Mouse (Mus musculus): ENCODE measurements around the gene Il10rb.
"Not testable (repeated sequence)": the region's sequence is repeated elsewhere in the genome, so short reads cannot be mapped to it uniquely, and the experiment has no call there.

Il10rb gene

DNA sequence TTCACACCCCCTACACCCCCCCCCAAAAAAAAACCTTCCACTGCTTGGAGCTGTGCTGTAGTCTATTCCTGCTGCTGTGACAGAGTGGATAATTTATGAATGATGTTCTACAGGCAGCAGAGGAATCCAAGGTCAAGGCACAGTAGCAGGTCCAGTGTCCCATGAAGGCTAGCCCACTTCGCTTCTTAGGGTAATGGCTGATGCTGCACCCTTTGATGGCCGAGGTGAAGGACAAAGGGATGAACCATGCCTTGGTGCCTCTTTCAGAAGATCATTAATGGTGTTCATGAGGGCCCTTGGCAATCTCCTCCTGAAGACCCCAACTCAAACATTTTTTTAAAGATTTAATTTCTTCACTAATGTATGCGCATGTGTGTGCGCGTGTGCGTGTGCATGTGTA, 10.4 kb downstream of the Il10rb start:
- no peak for DNase-seq (ENCODE audit: low read depth, low spot score)

DNA sequence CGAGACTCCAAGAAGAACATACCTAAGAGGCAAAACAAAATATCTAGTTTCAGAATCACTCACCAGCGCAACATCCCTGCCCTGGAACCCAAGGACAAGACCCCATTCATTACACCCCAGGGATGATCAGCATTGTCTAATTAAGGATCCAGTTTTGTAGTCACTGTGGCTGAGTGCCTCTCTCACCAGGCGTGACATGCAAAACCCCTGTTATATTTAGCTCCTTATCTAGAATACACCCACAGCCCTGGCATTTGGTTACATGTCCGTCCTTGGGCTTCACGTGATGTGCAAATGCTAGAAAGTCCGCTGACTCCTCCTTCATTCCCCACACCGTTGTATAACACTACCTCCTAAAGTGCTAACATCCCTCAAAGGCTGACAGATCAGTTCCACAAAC, 11.0 kb downstream of the Il10rb start:
- DNase-seq (ENCODE audit: low read depth, low spot score), result no peak

DNA sequence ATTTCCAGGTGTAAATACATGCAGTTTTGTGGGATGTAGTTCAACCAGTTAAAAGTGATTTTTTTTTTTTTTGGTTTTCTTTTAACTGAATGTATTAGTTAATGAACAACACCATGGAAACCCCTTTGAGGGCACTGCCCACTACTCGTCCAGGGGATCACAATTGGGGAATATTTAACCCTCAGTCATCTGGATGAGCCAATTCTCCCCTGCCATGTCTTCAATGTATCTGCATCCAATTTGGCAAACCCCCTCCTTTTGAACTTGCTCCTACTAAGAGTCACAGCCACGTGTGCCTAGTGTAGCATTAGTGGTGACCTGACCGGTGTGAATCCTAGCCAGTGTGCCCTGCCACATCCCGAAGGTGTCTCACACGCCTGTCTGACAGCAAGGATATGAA, 12.6 kb downstream of the Il10rb start:
- no peak for DNase-seq (ENCODE audit: low read depth, low spot score)

DNA sequence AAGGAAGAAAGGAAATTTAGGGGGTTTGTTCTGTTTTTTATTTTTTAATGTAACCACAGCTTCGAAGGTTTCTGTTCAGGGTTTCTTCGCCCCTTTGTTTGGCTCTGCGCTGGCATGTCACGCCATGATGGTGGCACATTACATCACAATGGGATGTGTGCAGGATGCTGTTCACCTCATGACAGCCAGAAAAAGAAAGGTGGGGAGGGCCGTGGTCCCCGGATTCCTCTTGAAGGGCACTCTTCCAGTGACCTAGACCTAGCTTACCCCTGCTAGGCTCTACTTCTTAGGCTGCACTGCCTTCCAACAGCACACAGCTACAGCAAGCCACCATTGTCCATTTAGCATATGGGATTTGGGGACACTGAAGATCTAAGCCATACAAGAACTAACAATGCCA, 19.9 kb downstream of the Il10rb start:
- DNase-seq (ENCODE audit: low read depth, low spot score), result peak; percentile 38

DNA sequence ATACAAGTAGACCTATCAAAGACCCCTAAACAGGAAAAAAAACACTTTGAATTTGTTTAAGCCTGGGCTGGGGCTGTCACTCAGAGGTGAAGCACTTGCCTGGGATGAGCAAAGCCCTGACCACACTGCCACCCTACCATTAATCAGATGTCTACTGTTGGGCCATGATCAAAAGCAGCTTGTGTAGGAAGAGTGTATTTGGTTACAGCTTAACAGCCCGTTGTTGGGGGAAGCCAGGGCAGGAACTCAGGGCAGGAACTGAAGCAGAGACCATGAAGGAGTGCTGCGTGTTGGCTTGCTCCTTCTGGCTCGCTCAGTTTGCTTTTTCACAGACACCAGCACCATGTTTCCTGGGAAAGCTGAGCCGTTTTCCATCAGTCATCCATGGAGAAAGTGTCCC, 20.6 kb downstream of the Il10rb start:
- DNase-seq (ENCODE audit: low read depth, low spot score), result no peak

DNA sequence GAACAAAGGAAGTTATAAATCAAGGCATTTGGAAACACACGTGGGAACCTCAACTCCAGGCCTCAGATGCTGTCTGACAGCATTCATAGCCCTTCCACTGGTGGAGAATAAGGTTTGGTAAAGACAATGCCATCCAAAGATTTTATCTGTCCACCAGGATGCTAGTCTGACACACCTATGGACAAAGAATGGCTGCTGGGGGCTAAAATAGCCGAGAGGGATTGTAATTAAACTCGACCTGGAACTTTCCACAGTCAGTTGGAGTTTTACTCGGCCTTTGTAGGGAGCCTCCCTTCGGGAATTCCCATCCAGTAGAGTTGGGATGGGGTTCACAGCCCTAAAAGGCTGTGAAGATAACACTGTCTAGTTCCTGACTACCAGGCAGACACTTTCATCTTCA, 21.5 kb downstream of the Il10rb start:
- no peak for DNase-seq (ENCODE audit: low read depth, low spot score)

DNA sequence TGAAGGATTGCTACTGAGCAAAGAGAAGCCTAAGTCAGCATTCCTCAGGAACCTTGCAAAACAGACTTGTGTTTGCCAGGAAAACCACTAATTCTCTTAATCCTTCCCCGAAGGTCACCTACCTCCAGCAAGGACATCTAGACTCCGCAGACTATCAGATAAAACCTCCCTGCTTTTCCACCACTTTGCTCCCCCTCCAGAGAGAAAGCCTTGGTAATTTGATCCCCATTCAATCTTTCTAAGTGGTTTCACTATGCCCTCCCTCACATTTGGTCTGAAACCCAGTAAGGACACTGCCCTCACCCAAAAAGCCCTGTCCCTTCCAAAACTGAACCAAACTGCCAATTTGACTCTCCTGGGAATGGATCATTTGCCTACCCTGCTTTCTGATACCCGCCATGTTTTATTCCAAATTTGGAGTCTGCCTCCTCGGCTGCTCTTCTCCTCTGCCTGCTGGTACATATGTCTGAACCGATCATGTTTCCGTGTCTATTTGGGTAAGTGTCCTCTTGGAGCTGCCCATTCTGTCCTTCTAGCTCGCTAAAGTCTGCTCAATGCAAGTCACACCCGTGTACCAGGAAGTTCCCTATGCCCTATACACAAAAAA, 22.4 kb downstream of the Il10rb start:
- no peak for DNase-seq (ENCODE audit: low read depth, low spot score)

DNA sequence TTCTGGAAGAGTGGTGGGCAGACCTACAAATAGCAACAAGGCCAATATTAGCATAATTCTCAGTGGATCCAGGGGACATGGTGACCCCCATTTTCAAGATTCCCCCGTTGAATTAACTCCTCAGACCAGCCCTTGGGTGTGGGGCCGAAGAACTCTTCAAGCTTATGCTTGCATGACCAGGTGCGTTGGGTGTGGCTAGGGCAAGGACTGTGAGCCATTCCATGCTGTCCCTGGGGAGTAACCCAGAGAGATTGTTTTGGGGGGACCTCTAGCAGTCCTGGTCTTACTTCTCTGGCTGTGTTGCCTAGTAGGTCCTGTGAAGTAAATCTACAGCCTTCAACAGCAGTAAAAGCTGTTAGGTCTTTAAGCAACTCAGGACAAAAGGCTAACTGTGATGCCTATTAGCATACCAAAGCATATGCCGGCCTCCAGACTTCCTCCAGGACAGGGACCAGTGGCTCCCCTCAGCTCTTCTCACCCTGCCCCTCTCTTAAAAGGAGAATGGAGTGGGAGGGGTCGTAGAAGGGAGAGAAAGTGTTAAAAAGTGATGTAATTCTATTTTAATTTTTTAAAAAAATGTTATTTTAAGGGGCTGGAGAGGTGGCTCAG, 26.9 kb downstream of the Il10rb start:
- DNase-seq (ENCODE audit: low read depth, low spot score), result peak; percentile 47

DNA sequence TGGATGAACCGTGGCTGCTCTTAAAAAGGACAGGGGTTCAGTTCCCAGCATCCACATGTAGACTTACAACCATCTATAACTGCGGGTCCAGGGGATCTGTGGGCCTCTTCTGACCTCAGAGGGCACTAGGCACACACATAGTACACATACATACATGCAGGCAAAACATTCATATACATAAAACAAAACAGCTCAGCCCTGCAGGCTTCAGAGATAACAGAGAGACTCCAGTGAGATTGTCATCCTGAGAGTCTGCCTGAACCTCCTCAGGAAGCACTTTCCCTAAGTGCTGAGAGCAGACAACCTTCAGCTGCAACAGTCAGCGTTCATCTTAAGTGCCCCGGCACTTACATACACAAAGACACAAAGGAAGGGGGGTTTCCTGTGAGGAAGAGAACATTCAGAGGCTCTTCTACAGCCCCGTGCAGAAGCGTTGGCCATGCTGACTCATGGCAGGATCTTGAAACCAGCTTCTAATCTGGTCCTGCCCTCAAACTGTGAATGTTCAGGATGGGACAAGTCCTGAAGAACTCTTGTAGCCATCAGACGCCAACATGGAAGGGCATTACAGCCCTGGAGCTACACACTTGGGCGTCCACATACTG, 27.5 kb downstream of the Il10rb start:
- no peak for DNase-seq (ENCODE audit: low read depth, low spot score)

DNA sequence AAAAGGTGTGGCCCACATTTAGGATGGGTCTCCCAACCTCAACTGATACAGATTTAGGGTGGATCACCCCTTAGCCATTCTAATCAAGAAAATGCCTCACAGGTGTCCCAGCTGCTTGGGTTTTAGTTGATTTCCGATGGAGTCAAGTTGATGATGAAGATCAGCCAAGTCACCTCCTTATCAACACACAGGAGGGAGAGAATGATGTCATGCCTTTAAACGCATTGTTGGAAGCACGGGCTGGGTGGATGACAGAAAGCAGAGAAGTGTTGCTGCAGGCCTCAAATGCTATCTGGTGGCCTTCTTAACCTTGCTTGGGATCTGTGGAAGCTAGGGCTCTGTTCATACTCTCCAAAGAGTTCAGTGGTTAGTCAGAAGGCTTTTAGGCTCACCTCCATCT, 28.2 kb downstream of the Il10rb start:
- DNase-seq (ENCODE audit: low read depth, low spot score), result no peak

DNA sequence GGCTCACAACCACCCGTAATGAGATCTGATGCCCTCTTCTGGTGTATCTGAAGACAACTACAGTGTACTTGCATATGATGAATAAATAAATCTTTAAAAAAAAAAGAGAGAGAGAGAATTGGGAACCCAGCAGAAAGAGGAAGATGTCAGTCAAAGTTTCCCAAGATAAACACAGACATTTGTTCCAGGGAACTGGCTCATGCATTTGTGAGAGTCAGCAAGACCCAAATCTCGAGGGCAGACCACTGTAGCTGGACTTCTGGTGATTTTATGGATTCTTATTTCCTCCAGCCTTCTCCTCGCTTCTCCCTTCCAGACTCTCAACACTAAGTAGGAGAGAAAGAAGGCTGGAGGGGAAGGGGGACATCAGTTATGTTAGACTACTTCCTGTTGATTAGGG, 32.1 kb downstream of the Il10rb start:
- no peak for DNase-seq (ENCODE audit: low read depth, low spot score)

DNA sequence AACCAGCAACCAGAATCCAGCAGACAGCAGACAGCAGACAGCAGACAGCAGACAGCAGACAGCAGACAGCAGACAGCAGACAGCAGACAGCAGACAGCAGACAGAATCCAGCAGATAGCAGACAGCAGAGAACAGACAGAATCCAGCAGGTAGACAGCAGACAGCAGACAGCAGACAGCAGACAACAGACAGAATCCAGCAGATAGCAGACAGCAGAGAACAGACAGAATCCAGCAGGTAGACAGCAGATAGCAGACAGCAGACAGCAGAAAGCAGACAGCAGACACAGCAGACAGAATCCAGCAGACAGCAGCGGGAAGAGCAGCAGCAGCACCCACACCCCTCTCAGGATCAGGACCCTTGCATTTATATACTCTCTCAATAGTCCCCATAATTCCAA, 32.6 kb downstream of the Il10rb start:
- DNase-seq (ENCODE audit: low read depth, low spot score), result not testable (repeated sequence)

DNA sequence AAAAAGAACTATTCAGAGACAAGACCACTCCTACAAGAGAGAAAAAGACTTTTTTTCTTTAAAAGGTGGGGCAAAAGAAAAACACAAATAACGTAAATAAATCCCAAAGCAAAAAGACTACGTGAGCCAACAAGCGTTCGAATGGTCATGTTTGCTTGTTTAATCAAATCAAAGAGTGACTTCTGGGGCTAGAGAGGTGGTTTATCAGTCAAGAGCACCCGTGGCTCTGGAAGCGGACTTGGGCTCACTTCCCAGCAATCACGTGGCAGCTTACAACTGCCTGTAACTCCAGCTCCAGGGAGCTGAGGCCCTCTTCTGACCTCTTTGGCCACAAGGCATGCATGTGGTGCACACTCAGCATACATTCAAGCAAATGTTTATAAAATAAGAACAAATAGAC, 35.4 kb downstream of the Il10rb start:
- no peak for DNase-seq (ENCODE audit: low read depth, low spot score)

DNA sequence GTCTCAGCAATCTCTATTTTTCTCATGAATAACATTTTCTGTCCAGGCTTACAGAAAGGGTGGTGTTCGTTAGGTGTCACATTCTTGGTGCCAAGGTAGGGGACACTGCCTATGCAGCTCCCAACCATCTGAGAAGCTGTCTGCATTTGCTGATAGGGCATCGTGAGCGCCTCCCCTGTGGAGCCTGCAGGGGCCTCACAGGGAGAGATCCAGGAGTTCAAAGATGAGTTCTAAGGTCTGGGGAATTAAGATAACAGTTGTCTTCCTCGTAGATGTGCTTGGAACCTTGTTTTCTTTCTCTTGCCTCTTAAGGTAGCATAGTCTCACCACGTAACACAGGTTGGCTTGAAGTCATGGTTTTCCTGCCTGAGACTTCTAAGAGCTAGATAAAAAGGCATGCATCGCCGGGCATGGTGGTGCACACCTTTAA, 35.9 kb downstream of the Il10rb start:
- no peak for DNase-seq (ENCODE audit: low read depth, low spot score)

DNA sequence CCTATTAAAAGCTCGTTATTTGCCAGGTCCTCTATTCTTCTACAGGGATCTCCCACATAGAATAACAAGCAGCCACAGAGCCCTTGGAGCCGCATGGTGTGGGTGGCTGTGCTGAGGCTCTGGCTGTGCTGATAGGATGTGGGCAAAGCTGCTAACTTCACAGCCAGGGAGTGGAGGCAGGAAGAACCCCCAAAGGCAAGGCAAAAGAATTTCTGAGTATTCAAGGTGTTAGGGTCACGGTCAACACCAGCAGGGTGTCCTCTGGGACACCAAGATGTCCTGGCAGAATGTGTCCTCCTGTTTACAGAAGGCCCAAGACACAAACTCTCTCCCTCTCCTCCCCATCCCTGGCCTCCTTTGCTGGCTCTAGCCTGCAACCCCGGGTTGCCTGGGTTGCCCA, 36.5 kb downstream of the Il10rb start:
- DNase-seq (ENCODE audit: low read depth, low spot score), result no peak

DNA sequence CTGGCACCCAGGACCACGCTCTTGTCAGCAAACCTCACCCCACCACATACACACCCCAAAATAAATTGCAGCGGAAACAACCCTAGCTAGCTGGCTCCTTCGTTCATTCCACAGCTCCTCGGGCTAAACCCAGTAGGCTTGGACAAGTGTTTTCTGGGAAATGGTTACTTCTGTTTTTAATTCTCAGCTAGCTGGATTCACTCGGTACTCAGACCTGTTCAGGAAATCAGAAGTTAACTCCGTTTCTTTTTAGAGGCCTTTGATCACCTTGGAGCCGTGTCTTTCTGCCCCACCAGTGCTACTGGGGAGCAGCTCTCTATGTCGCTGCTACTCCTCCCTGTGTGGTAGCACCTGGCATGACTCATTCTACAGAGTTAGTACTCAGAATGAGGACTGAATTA, 37.2 kb downstream of the Il10rb start:
- no peak for DNase-seq (ENCODE audit: low read depth, low spot score)

DNA sequence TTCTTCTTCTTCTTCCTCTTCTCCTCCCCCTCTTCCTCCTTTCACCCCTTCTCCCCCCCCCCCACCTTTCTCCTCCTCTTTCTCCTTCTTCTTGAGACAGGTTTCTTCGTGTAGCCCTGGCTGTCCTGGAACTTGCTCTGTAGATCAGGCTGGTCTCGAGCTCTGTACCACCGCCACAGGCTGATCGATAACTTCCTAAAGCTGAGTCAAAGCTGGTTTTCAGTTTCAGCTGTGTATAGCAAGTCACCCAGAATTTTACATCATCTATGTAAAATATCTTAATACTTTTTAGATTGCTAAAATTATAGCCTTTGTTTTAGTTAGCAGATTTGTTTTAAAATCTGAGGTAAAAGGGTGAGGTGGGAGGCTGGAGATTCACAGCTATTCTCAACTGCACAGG, 38.9 kb downstream of the Il10rb start:
- DNase-seq (ENCODE audit: low read depth, low spot score), result no peak

DNA sequence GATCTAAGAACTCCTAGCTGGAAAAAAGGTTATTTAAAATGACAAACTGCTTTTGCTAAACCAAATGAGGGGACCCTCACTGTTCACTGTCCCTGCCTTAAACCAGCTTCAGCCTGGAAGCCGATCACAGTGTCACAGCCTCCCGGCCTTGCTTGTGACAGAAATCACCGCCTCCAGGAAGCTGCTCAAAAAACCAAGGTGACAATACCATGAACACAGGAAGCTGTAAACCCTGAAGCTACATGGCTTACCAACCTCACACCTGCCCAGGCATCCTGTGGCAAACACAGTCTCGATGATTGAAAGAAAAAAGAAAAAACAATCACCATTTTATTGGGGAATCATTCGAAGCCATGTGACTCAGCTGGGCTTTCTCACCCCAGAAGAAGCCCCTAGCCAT, 39.6 kb downstream of the Il10rb start:
- no peak for DNase-seq (ENCODE audit: low read depth, low spot score)

DNA sequence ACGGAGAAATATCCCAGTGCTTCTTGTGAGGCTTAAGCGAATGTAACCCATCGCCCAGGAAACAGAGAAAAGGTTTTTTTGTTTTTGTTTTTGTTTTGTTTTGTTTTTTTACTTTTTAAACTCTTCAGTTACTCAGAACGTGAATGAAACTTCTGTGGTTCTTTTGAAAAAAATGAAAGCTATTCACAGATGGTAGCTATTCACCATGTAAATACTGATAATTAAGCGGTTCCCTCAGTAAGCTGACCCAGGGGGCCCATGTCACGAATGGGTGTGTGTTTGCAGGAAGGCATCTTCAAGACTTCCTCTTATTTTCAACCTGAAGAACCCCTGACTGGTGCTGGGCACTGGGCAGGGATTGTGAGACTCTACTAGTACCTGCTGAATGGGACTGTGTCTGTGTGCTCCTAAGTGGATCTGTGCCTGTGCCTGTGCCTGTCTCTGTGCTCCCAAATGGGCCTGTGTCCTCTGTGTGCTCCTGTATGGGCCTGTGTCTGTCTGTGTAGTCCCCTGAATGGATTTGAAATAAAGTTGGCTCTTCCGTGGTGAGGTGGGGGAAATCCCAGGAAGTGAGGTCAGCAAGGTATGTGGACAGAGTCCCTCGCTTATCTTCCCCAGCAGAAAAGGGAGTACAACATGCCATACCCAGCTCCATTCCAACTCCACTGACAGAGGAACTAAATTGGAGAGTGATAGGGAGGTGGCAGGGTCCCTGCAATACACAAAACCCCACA, 41.0 kb downstream of the Il10rb start:
- no peak for DNase-seq (ENCODE audit: low read depth, low spot score)

DNA sequence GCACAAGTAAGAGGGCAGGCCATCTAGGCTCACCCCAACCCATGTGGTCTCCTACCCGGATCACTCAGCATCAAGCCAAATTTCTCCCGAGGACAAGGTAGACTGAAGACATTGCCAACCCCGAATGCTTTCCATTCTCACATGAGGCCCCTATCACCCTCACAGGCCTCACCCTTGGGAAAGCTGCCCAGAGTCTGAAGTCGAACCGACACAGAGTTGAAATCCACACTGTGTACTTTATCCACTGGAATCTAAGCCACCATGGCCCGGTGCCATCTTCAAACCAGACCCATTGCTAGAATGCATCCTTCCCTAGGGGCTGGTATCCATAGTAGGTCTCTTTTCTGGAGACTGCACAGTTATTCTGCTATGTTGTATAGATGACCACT, 41.5 kb downstream of the Il10rb start:
- no peak for DNase-seq (ENCODE audit: low read depth, low spot score)

DNA sequence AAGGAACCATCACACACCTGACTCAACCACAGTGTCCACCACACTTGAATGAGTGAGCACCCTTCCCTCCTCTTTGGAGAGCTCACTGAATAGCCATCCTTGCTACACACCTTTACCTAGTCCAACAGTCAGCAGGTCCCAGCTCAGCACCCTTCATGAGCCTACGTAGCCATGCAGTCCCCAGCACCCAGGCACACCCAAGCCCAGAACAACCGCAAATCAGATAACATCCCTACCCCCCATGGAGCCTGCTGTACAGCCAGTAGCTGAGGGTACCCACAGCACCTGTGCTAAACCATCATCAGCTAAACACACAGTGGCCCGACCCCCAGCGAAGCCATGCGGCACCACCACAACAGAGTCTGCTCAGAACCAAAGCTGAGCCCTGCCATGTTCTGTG, 42.1 kb downstream of the Il10rb start:
- no peak for DNase-seq (ENCODE audit: low read depth, low spot score)

DNA sequence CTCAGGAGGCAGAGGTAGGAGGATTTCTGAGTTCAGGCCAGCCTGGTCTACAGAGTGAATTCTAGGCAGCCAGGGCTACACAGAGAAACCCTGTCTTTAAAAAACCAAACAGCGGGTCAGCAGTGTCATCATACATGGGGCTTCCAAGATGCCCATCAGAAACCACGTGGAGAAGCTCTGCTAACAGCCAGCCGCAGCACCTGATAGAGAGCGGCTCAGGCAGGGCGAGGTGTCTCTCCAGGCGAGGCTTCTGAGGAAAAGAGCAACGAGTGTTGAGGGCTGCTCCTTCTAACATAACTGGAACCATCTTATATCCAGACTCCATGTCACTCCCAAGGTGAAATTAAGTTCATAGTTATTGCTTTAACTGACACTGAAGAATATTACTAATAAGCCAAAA, 42.9 kb downstream of the Il10rb start:
- no peak for DNase-seq (ENCODE audit: low read depth, low spot score)

Measured in R1 (cell line).